Mouse (Mus musculus) cerebellum, adult 2 months (tissue): ENCODE results near the gene Ncbp1.

Source experiments
- CTCF ChIP-seq: fragments of 200-500 bp; IDR thresholded peaks from 2 replicates; pipeline ENCODE4 v1.5.1; 2011; ENCODE audit warnings: low read depth, mild to moderate bottlenecking, control low read depth, low read length, moderate library complexity, borderline replicate concordance; ENCODE audit not compliant: insufficient read depth
- POLR2A ChIP-seq: fragments of 200-500 bp; IDR thresholded peaks from 2 replicates; pipeline ENCODE4 v1.6.1; 2011; ENCODE audit warnings: low read length, control low read depth, borderline replicate concordance; ENCODE audit not compliant: insufficient read depth

- no peak for TF ChIP-seq CTCF
- TF ChIP-seq POLR2A: no peak
Observed at GRCm38 (mm10) chr4:46120767-46121166, 17.6 kb upstream of the Ncbp1 start.
